Mouse (Mus musculus): ENCODE results near the gene Ubac2. TPM values are rescaled to one million over a fixed set of nuclear protein-coding genes. Genes with fewer than 3 reads are reported as not detected.
"Not testable (repeated sequence)": the region's sequence is repeated elsewhere in the genome, so short reads cannot be mapped to it uniquely, and the experiment has no call there.

Ubac2 gene
- total and polyA plus RNA-seq, 2 experiments from 2014 or later: 43.6 to 51.7 TPM

GRCm38 (mm10) chr14:121851231-121851630 lies 27.2 kb upstream of the Ubac2 start:
- no peak for TF ChIP-seq CTCF (IDR thresholded peaks at IDR 0.05)
- Histone ChIP-seq H3K9me3 (ENCODE audit: low read length) (no peaks in the 10 kb centered on the region), H3K36me3 (ENCODE audit: insufficient read depth, low read length) (no peaks in the 10 kb centered on the region), H3K4me1 (ENCODE audit: insufficient read depth, low read length) (no peaks in the 10 kb centered on the region), H3K4me3 (ENCODE audit: low read depth, low read length) (no peak overlapping the region), H3K27me3 (ENCODE audit: insufficient read depth, low read length) (no peaks in the 10 kb centered on the region), H3K9ac (replicated peaks; ENCODE audit: low read length, poor library complexity, severe bottlenecking) (no peak overlapping the region), H3K4me2 (ENCODE audit: low read depth, low read length, poor library complexity, severe bottlenecking) (no peak overlapping the region), H3K27ac (ENCODE audit: low read depth, low read length) (no peak overlapping the region)
- DNase-seq (ENCODE audit: low spot score) (no peak), ATAC-seq (ENCODE audit: low FRiP score) (no peak)
- WGBS: 91% methylated on average over 1 of the region's 1 CpGs

GRCm38 (mm10) chr14:121852531-121852930 lies 25.9 kb upstream of the Ubac2 start:
- Histone ChIP-seq H3K9ac (replicated peaks; ENCODE audit: low read length, poor library complexity, severe bottlenecking) (no peak overlapping the region), H3K36me3 (ENCODE audit: insufficient read depth, low read length) (no peaks in the 10 kb centered on the region), H3K9me3 (ENCODE audit: low read length) (no peaks in the 10 kb centered on the region), H3K27ac (ENCODE audit: low read depth, low read length) (no peak overlapping the region), H3K4me2 (ENCODE audit: low read depth, low read length, poor library complexity, severe bottlenecking) (no peak overlapping the region), H3K4me3 (ENCODE audit: low read depth, low read length) (no peak overlapping the region), H3K4me1 (ENCODE audit: insufficient read depth, low read length) (no peaks in the 10 kb centered on the region), H3K27me3 (ENCODE audit: insufficient read depth, low read length) (no peaks in the 10 kb centered on the region)
- ATAC-seq (ENCODE audit: low FRiP score) (no peak), DNase-seq (ENCODE audit: low spot score) (peak; percentile 22)
- WGBS: 82% methylated on average over 8 of the region's 8 CpGs
- no peak for TF ChIP-seq CTCF (IDR thresholded peaks at IDR 0.05)

GRCm38 (mm10) chr14:121865162-121865561 lies 13.3 kb upstream of the Ubac2 start:
- not testable (repeated sequence) for H3K4me1 ChIP-seq (ENCODE audit: insufficient read depth, low read length); H3K9ac ChIP-seq (replicated peaks; ENCODE audit: low read length, poor library complexity, severe bottlenecking); ATAC-seq (ENCODE audit: low FRiP score); H3K27ac ChIP-seq (ENCODE audit: low read depth, low read length); H3K27me3 ChIP-seq (ENCODE audit: insufficient read depth, low read length); H3K9me3 ChIP-seq (ENCODE audit: low read length); H3K36me3 ChIP-seq (ENCODE audit: insufficient read depth, low read length); H3K4me2 ChIP-seq (ENCODE audit: low read depth, low read length, poor library complexity, severe bottlenecking); H3K4me3 ChIP-seq (ENCODE audit: low read depth, low read length)
- peak; percentile 73 for DNase-seq (ENCODE audit: low spot score)
- WGBS: 27% methylated on average over 2 of the region's 2 CpGs
- peak; percentile 66 for TF ChIP-seq CTCF (IDR thresholded peaks at IDR 0.05)

GRCm38 (mm10) chr14:121866574-121866973 lies 11.8 kb upstream of the Ubac2 start:
- no peaks in the 10 kb centered on the region for H3K4me1 ChIP-seq (ENCODE audit: insufficient read depth, low read length)
- no peak overlapping the region for H3K9ac ChIP-seq (replicated peaks; ENCODE audit: low read length, poor library complexity, severe bottlenecking)
- H3K4me3 ChIP-seq (ENCODE audit: low read depth, low read length): no peak overlapping the region
- no peak for TF ChIP-seq CTCF (IDR thresholded peaks at IDR 0.05)
- no peak for ATAC-seq (ENCODE audit: low FRiP score)
- DNase-seq (ENCODE audit: low spot score): no peak
- H3K27me3 ChIP-seq (ENCODE audit: insufficient read depth, low read length): no peaks in the 10 kb centered on the region
- H3K4me2 ChIP-seq (ENCODE audit: low read depth, low read length, poor library complexity, severe bottlenecking): no peak overlapping the region
- H3K9me3 ChIP-seq (ENCODE audit: low read length): no peaks in the 10 kb centered on the region
- H3K27ac ChIP-seq (ENCODE audit: low read depth, low read length): no peak overlapping the region
- H3K36me3 ChIP-seq (ENCODE audit: insufficient read depth, low read length): no peaks in the 10 kb centered on the region
- 85% methylated on average over 3 of the region's 3 CpGs for WGBS

- no peaks in the 10 kb centered on the region for H3K36me3 ChIP-seq (ENCODE audit: insufficient read depth, low read length)
- no peak overlapping the region for H3K9ac ChIP-seq (replicated peaks; ENCODE audit: low read length, poor library complexity, severe bottlenecking)
- no peak overlapping the region for H3K4me2 ChIP-seq (ENCODE audit: low read depth, low read length, poor library complexity, severe bottlenecking)
- H3K27ac ChIP-seq (ENCODE audit: low read depth, low read length): no peak overlapping the region
- ATAC-seq (ENCODE audit: low FRiP score) (no peak), DNase-seq (ENCODE audit: low spot score) (no peak)
- H3K9me3 ChIP-seq (ENCODE audit: low read length): no peaks in the 10 kb centered on the region
- no peaks in the 10 kb centered on the region for H3K4me1 ChIP-seq (ENCODE audit: insufficient read depth, low read length)
- WGBS: 53% methylated on average over 1 of the region's 1 CpGs
- TF ChIP-seq CTCF (IDR thresholded peaks at IDR 0.05): no peak
- no peak overlapping the region for H3K4me3 ChIP-seq (ENCODE audit: low read depth, low read length)
- H3K27me3 ChIP-seq (ENCODE audit: insufficient read depth, low read length): no peaks in the 10 kb centered on the region
These were observed 9.3 kb upstream of the Ubac2 start for GRCm38 (mm10) chr14:121869111-121869510.

GRCm38 (mm10) chr14:121872760-121873159 lies 5.7 kb upstream of the Ubac2 start:
- Histone ChIP-seq H3K36me3 (ENCODE audit: insufficient read depth, low read length) (no peaks in the 10 kb centered on the region), H3K9me3 (ENCODE audit: low read length) (no peaks in the 10 kb centered on the region), H3K9ac (replicated peaks; ENCODE audit: low read length, poor library complexity, severe bottlenecking) (no peak overlapping the region), H3K4me1 (ENCODE audit: insufficient read depth, low read length) (no peaks in the 10 kb centered on the region), H3K27ac (ENCODE audit: low read depth, low read length) (no peak overlapping the region), H3K4me2 (ENCODE audit: low read depth, low read length, poor library complexity, severe bottlenecking) (no peak overlapping the region), H3K4me3 (ENCODE audit: low read depth, low read length) (no peak overlapping the region), H3K27me3 (ENCODE audit: insufficient read depth, low read length) (no peaks in the 10 kb centered on the region)
- no peak for TF ChIP-seq CTCF (IDR thresholded peaks at IDR 0.05)
- ATAC-seq (ENCODE audit: low FRiP score) (no peak), DNase-seq (ENCODE audit: low spot score) (no peak)
- 90% methylated on average over 1 of the region's 1 CpGs for WGBS
